8 mouse cellular contexts compared by ENCODE assay signal in the genomic region with DNA sequence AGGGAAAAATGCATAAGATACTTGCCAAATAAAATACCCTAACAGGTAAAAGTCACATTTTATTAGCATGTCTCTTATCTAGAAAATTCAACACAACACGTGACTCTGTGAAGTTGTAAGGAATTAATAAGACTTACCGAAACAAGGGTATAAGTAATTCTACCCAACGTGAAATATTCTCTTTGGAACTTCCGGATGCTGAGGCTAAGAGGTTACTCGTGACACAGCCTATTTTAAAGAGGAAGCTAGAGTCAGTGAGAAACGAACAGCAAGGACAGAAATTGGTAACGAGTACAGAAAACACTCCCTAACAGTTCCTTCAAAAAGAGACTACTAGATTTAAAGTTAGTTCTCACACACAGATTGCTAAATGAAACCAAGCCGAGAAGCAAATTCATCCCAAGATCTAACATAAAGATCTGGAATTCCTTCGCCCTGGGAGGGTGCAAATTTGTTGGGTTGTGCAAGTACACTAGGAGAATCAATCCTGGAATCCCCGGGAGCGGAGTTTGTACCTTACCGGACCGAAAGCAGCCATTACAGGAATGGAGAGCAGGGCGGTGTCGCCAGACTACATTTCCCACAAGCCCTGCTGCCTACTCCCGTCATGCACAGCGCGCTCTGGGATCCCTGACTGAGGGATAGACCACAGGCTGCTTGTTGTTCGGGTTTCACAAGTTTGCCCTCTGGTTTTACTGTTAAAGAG. TPM values are rescaled to one million over a fixed set of nuclear protein-coding genes. Genes with fewer than 3 reads are reported as not detected.
DNase-seq lines count a peak whose midpoint lies in the region; ATAC-seq lines count a peak whose summit lies in the region.

A gene (minus strand): TSS at position 600 of the 706 bp plus-strand sequence.

- ATAC-seq in heart, embryonic 13.5 days (ENCODE audit: extremely low read depth, insufficient number of reproducible peaks, low FRiP score, low TSS enrichment): peak; percentile 95
- peak; percentile 100 for ATAC-seq in liver, embryonic 12.5 days
- ATAC-seq in stomach, embryonic 15.5 days (ENCODE audit: insufficient read depth, low FRiP score, low read depth): peak; percentile 100

- H3K36me3 ChIP-seq in heart, embryonic 13.5 days: peaks cover 17% of the 10 kb centered on the region
- 0 out of 2 replicates have a peak, but pooled peaks cover 6% of the 10 kb centered on the region for H3K36me3 ChIP-seq in liver, embryonic 12.5 days
- H3K36me3 ChIP-seq in stomach, embryonic 15.5 days: no peaks in the 10 kb centered on the region

- H3K4me3 ChIP-seq in brown adipose tissue, adult 24 weeks (ENCODE audit: insufficient read depth, low read depth, low read length): peak within 1 kb of the TSS; percentile 94
- H3K4me3 ChIP-seq in heart, embryonic 13.5 days: peak within 1 kb of the TSS; percentile 78
- H3K4me3 ChIP-seq in liver, embryonic 12.5 days: peak within 1 kb of the TSS; percentile 71
- H3K4me3 ChIP-seq in stomach, embryonic 15.5 days (replicated peaks): peak within 1 kb of the TSS; percentile 61

- peak within 1 kb of the TSS; percentile 90 for H3K27ac ChIP-seq in brown adipose tissue, adult 24 weeks (replicated peaks; ENCODE audit: low read depth, low read length)
- H3K27ac ChIP-seq in heart, embryonic 13.5 days (replicated peaks): peak within 1 kb of the TSS; percentile 91
- peak within 1 kb of the TSS; percentile 81 for H3K27ac ChIP-seq in liver, embryonic 12.5 days
- H3K27ac ChIP-seq in stomach, embryonic 15.5 days: peak within 1 kb of the TSS; percentile 92

- peak within 1 kb of the TSS; percentile 69 for H3K4me2 ChIP-seq in heart, embryonic 13.5 days
- peak within 1 kb of the TSS; percentile 67 for H3K4me2 ChIP-seq in liver, embryonic 12.5 days
- peak within 1 kb of the TSS; percentile 49 for H3K4me2 ChIP-seq in stomach, embryonic 15.5 days

- WGBS in heart, embryonic 13.5 days: 1% methylated on average over 19 of the region's 19 CpGs
- 1% methylated on average over 19 of the region's 19 CpGs for WGBS in liver, embryonic 12.5 days (ENCODE audit: insufficient replicate concordance)
- under 1% methylated on average over 19 of the region's 19 CpGs for WGBS in stomach, embryonic 15.5 days

- peaks cover 6% of the 10 kb centered on the region; the same call in 1 of the 2 replicates for H3K4me1 ChIP-seq in brown adipose tissue, adult 24 weeks (ENCODE audit: control insufficient read depth, insufficient read depth, insufficient read length, low read length)
- peaks cover 13% of the 10 kb centered on the region for H3K4me1 ChIP-seq in heart, embryonic 13.5 days
- peaks cover 11% of the 10 kb centered on the region for H3K4me1 ChIP-seq in liver, embryonic 12.5 days
- H3K4me1 ChIP-seq in stomach, embryonic 15.5 days: no peaks in the 10 kb centered on the region

- DNase-seq in CD4-positive, CD25-positive, alpha-beta regulatory T cell, adult 2 months (ENCODE audit: low read depth, low spot score): peak; percentile 93
- DNase-seq in fat pad, adult 2 months (ENCODE audit: extremely low read depth, low read depth, low spot score): peak; percentile 85
- peak; percentile 94 for DNase-seq in kidney, postnatal 10 days
- peak; percentile 81 to 83 for DNase-seq in natural killer cell, adult 2 months (ENCODE audit: low spot score in 2 of 2)

- no peaks in the 10 kb centered on the region for H3K27me3 ChIP-seq in heart, embryonic 13.5 days (replicated peaks)
- no peaks in the 10 kb centered on the region for H3K27me3 ChIP-seq in liver, embryonic 12.5 days (replicated peaks)
- H3K27me3 ChIP-seq in stomach, embryonic 15.5 days (replicated peaks): no peaks in the 10 kb centered on the region

- peak within 1 kb of the TSS; percentile 89 for H3K9ac ChIP-seq in heart, embryonic 13.5 days
- peak within 1 kb of the TSS; percentile 76 for H3K9ac ChIP-seq in liver, embryonic 12.5 days
- peak within 1 kb of the TSS; percentile 29; the same call in 1 of the 2 replicates for H3K9ac ChIP-seq in stomach, embryonic 15.5 days

- H3K9me3 ChIP-seq in heart, embryonic 13.5 days: no peaks in the 10 kb centered on the region
- no peaks in the 10 kb centered on the region for H3K9me3 ChIP-seq in liver, embryonic 12.5 days (replicated peaks)
- H3K9me3 ChIP-seq in stomach, embryonic 15.5 days: no peaks in the 10 kb centered on the region

RNA-seq across cellular contexts. Expression of the gene that starts here (rescaled TPM):
- polyA plus RNA-seq in brown adipose tissue, adult 24 weeks (2012; ENCODE audit: insufficient read depth, insufficient read length, missing spikeins): 56.6 and 73.6 TPM in 2 replicates
- polyA plus RNA-seq in heart, embryonic 13.5 days (2015; fragmentation: Nextera tagmentation; extraction: Ambion mirVana): 113 and 129 TPM in 2 replicates
- 48.9 and 51.9 TPM in 2 replicates for polyA plus RNA-seq in liver, embryonic 12.5 days (2016; fragmentation: Nextera tagmentation; extraction: Ambion mirVana)
- 126 and 130 TPM in 2 replicates for polyA plus RNA-seq in stomach, embryonic 15.5 days (2015; fragmentation: Nextera tagmentation; extraction: Ambion mirVana)

Comparison
In these comparisons a context has a peak if more than half of its experiments do, and no peak if none do; other contexts are left out.
1. Peak in every context shown above with its lines: DNase-seq, ATAC-seq, H3K4me3 ChIP-seq and H3K27ac ChIP-seq.
2. H3K9ac ChIP-seq: peak in every context shown above with its lines; median percentile 89 in heart, embryonic 13.5 days; 76 in liver, embryonic 12.5 days; 29 in stomach, embryonic 15.5 days.